Mouse (Mus musculus) layer of hippocampus, postnatal 36 days (tissue): ENCODE measurements around the gene Calcoco1. TPM values are rescaled to one million over a fixed set of nuclear protein-coding genes. Genes with fewer than 3 reads are reported as not detected.

ENCODE experiments used
- DNase-seq, 2 experiments: peaks; one replicate each; pipeline ENCODE4 v3.0.0; 2022
- total RNA-seq, 2 experiments: library from RNA; stranded (reverse); gene quantifications; 2 replicates each; pipeline ENCODE4 v1.2.3; 2021

Calcoco1 gene
- total RNA-seq, 2 experiments from 2014 or later: 86.7 to 89.8 TPM

- no peak for DNase-seq
These were observed 15.1 kb upstream of the Calcoco1 start for GRCm38 (mm10) chr15:102737092-102737491.

DNA sequence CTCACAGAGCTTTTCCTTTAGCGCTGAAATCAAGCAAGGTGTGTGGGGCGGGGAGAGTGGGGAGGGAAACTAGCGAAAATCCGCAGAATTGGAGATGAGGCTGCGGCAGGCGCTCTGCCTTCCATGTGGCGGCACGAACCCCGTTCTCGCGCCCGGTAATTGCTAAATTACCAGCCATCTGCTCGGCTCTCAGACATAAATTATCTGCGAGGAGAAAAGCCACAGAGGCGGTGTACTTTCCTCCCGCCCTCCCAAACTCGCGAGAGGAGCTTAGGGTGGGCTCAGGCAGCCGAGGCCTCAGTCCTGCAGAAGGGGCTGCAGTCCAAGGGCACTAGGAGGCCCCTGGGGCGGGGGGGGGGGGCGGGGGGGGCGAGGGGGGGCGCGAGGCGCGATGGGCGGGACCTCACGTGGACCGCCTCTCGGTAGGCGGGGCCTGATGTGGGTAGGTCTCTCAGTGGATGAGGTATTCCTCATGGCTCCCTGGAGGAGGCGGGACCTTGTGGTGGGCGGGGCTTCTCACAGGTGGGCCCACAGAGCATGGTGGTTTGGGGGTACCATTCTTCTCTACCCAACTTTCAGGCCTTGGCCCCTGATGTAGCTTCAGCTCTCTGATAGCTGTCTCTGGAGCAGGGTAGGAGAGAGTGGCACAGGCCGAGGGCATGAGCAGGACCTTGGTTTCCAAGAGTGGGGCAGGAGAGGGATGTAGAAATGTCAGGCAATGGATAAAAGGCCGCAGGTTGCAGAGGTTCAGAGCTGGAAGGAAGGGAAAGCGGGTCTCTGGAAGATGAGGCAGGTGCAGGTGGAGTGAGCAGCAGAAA lies 14.4 kb upstream of the Calcoco1 start:
- DNase-seq: peak; percentile 67 to 73

DNA sequence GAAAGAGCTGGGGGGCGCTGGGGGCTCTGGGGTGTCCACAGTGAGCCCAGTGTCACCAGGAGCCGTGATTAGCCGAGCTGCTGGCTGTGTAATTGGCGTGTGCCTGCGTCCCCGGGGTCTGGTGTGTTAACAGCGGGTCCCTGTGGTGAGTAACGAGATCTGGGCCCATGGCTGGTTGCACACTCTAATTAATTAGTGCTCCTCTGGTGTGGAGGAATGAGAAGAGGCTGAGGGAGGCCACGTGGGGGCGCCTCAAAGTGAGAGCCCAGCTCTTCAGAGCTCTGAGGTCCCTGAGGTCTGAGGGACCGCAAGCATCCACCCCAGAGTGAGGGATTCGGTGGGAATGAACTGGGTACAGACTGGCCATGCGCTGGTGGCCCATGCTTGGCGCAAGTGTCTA lies 13.1 kb upstream of the Calcoco1 start:
- no peak for DNase-seq

GRCm38 (mm10) chr15:102733759-102734531 lies 12.0 kb upstream of the Calcoco1 start:
- DNase-seq: peak; percentile 49 to 55

DNA sequence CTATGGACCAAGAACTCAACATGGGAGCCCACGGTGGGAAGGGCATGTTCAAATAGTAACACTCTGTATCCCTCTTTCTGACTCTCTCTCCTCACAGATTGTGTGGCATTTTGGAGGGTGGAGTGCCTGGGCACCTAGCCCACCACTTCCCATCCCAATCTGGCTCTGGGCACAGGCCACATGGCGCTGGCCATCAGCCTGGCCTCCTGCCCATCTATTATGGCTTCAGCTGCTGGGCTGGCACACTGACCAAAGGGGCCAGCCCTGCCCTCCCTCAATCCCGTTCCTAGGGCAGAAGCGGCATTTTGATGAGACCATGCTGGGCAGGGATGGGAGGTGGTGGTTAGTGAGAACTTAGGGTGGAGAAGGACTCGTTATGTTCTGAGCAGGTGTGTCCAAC lies 11.3 kb upstream of the Calcoco1 start:
- DNase-seq: peak; percentile 60 to 66

DNA sequence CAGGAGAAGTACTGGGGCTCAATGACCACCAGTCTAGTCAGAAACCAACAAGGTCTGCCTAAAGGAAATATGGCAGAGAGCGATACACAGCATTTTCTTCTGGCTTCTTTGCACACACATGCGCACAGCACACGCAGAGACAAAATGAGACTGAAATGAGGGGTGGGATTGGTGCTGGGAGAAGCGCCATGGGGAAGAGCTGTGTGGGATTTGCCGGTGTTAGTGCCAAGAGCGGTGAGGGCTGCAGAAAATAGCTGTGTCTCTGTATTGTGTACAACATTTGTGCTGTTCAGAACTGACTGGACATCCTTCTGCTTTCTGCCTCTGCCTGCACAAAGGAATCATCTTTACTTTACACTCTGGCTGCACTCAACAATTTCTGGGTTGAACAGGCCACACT lies 10.4 kb upstream of the Calcoco1 start:
- no peak for DNase-seq

DNA sequence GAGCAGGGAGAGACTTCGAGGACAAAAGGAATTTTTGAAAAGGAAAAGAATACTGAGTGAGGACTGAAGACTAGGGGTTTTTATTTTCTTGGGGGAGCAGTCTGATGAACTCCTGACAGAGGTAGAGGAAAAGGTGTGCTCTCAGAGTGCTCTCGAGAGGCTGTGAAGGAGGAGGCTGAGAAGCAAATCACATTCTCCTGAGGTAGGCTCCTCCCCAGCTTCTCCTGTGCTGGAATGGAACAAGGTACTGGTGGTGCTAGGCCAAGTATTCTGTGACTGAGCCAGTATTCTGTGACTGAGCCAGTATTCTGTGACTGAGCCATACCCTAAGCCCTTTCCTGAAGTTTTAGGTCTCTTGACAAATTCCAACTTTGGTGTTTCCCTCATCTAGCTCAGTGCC lies 6.0 kb upstream of the Calcoco1 start:
- no peak for DNase-seq

- DNase-seq: no peak
These were observed 1.6 kb upstream of the Calcoco1 start for GRCm38 (mm10) chr15:102723358-102724135.

DNA sequence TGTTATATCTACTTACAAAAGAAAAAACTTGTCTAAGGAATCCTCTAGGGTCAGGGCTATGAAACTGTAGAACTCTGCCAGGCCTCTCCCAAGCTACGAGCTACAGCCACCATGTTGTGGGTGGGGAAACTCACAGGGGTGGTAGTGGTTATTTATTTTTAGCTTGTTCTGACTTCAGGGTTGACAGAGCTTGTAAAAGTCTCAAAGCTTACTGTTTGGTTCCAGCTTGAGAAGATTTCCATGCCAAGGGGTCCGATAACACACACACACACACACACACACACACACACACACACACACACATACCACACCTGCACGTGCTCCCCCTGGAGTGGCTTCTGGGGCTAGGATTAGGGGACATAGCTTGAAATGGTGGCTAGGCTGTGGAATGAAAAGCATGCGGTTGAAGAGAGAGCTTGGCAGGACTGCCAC lies 538 bp upstream of the Calcoco1 start:
- no peak for DNase-seq

DNA sequence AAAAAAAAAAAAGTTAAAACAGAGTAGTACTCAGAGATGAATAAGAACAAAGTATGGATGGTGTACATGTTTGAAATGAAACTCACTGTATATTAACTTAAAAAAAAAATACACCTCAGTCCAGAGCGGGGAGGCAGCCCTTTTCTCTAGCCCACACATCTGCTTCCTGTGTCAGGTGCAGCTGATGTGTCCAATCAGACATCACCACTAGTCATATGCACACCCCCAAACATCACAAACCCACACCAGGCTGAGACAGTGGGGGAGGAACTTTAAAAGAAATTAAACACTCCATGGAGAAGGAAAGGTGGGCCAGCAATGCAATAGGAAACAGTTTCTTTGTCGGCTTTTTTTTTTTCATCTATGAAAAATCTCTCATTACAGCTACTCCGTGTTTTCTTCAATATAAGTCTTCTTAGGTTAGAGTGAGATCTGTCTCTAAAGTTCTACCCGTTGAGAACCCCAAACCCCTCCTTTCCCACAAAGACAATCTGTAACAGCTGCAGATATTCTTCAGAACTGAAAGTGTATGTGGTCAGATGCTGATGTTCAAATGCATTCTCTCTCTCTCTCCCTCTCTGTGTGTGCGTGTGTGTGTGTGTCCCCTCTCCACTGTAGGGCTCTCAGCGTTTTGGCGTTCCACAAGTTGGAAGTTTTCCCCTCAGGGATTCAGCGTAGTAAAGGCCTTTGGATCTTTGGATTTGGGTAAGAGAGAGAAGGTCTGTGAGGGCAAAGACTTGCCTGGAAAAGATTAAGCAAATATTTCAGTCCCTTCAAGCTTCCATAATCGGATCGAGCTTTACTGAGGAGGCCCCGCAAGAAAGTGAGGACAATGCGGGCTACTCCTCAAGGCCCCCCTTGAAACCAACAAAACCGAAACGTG lies 721 bp downstream of the Calcoco1 start:
- DNase-seq: no peak

DNA sequence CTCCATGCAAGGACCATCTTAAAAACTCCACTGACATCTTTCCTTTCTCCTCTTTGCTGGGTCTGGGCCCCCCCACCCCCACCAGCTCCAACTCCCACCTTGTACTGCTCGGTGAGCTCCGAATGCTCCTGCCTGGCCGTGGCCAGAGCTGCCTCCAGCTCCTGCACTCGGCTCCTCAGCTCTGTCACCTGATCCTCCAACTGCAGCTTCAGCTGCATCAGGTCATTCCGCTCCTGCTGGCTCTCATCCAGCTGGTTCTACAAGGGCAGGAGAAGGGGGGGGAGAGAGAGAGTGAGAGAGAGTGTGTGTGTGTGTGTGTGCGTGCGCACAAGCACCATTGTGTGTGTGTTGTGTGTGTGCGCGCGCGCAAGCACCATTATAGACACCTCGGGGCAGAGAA lies 5.8 kb downstream of the Calcoco1 start:
- DNase-seq: no peak

DNA sequence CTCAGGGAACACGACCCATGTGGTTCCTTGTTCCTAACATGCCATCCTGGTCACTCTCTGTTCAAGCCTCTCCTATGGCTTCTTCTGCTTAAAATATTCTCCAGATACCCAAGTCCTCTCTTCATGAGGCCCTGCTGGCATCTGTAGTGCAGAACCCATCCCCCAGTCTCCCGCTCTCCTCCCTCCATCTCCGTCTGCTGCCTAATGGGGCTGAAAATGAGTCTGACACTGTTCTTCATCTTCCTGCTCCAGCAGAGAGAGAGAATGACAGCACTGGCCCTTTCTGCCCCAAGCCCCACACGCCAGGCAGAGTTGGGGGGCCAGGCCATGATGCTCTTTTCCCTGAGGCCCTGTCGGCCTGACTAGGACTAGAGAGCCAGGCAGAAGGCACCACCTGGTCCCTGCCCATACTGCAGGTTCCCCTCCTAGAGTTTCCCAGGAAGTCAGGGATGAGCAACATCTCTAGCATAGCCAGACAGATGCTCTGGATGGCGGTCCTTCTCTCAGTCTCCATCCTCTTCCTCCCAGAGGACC lies 14.2 kb downstream of the Calcoco1 start:
- DNase-seq: peak in 1 of 2 experiments; percentile 29

GRCm38 (mm10) chr15:102705923-102706503 lies 16.0 kb downstream of the Calcoco1 start:
- no peak for DNase-seq

DNA sequence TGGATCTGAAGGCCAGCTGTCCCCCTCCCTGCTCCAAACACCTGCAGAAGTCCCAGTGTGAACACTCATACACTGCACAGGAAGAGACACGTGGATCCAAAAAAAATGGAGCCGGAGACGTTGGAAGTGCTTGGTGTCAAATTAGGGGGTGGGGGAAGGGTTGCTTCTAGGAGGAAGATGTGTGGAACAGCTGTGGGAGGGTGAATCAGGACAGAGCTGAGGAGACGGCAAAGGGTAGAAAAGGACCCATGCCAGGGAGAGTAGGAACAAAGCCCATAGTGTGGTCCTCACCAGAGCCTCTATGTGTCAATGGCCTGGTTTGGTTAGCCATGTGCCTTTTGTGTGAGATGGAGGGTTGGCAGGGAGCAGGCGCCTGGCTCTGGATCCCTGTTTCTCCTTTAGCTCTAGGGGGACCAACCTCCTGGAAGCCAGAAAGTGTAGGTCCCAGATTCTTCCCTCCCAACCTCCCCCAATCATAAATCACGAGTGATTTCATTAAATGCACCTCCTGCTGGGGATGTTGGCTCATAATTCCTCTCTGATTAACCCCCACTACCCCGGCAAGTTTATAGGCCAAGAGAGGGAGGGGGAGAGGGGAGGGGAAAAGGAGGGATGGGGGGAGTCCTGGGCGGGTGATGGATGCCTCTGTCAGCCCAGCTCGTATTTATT lies 16.6 kb downstream of the Calcoco1 start:
- no peak for DNase-seq

- DNase-seq: no peak
These were observed 17.2 kb downstream of the Calcoco1 start for GRCm38 (mm10) chr15:102704806-102705205.

GRCm38 (mm10) chr15:102702972-102703371 lies 19.0 kb downstream of the Calcoco1 start:
- DNase-seq: no peak

GRCm38 (mm10) chr15:102698193-102698592 lies 23.8 kb downstream of the Calcoco1 start:
- peak; percentile 81 to 85 for DNase-seq

DNA sequence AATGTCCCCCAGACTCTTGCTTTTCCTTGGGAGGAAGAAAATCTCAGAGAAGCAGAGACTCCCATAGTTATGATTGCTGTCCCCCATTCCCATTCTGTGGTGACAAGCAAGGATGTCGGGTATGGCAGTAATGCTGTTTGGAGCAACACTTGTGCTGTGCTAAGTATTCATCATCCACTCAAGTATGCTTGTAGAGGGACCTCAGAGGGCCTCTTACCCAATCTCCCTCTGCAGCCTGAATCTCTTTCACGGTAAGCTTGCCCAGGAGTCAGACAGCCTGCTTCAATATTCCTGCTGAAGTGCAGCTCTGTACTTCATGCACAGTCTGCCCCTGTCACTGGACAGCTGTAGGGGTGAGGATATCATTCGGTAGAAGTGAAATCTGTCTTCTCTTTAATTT lies 25.1 kb downstream of the Calcoco1 start:
- DNase-seq: no peak

DNA sequence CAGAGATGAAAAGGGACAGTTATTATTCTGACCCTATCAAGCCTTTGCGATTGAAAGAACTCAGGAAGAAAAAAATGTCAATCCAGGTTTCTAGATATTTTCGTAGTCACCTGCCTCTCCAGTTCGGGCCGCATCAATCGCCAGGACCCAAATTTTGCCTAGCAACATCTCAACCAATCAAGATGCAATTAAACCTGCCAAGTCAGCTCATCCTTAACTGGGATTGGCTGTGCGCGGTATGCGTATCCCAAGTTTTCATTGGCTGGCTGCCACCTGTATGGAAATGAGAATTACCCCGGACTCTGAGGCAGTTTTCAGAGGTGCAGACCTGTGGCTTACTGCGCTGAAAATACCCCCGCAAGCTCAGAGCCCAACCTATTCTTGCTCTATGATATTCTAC lies 28.4 kb downstream of the Calcoco1 start:
- peak; percentile 71 to 78 for DNase-seq

DNA sequence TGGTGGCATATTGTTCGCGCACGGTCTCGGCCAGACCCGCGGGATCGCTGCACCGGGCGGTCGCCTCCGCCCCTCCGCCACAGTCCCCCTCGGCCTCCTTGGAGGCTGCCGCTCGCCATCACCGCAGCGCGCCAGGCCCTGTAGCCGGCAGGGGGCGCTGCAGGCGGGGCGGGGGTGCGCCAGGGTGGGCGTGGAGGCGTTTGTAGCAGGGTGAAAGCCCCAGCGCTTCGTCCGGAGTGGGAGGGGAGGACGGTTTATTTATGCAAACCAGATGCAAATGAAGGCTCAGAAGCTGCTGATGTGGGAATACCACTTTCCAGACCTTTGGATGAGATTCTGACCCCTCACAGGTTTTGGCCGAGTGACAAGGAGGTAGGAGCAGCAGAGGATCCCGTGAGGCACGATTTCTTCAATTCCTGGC lies 29.0 kb downstream of the Calcoco1 start:
- DNase-seq: peak; percentile 76 to 79
